Mouse (Mus musculus): Measurements from ENCODE around the gene Pde6b.

DNA sequence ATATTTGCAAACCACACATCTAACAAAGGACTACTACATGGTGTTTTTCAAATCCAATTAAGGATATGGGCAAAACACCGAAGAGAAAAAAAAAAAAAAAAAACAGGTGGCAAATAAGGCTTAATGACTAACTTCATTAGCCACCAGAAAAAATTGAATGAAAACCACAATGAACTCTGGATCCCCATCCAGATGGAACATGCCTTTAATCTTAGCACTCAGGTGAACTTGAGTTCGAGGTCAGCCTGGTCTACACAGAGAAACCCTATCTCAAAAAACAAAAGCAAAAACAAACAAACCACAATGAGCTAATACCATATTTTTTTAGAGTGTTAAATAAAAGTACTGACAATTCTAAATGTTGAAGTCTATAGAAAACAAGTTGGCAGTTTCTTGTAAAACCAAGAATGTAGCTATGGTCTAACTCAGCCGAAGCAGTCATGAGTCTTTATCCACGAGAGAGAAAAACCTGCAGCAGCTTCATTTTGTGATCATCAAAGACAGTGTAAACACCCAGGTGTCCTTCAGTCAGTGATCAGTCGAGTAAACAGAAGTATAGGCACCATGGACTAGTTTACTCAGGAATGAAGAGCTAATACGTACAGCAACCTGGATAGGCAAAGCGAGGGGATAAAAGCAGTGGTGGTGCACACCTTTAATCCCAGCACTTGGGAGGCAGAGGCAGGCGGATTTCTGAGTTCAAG, 62.8 kb downstream of the Pde6b start:
- no peak for TF ChIP-seq CTCF (IDR thresholded peaks at IDR 0.05; ENCODE audit: extremely low read depth, insufficient read length, insufficient replicate concordance, low read depth, low read length)
- no peak for TF ChIP-seq POLR2A (IDR thresholded peaks at IDR 0.05; ENCODE audit: low read depth, low read length)
